Mouse (Mus musculus): ENCODE data around the gene Zfp180. TPM values are rescaled to one million over a fixed set of nuclear protein-coding genes. Genes with fewer than 3 reads are reported as not detected.
A peak's percentile ranks its signal among the peaks of the same experiment; 100 is the strongest.

Zfp180 gene
- polyA plus RNA-seq, 1 experiment from 2014 or later: 13.3 TPM

DNA sequence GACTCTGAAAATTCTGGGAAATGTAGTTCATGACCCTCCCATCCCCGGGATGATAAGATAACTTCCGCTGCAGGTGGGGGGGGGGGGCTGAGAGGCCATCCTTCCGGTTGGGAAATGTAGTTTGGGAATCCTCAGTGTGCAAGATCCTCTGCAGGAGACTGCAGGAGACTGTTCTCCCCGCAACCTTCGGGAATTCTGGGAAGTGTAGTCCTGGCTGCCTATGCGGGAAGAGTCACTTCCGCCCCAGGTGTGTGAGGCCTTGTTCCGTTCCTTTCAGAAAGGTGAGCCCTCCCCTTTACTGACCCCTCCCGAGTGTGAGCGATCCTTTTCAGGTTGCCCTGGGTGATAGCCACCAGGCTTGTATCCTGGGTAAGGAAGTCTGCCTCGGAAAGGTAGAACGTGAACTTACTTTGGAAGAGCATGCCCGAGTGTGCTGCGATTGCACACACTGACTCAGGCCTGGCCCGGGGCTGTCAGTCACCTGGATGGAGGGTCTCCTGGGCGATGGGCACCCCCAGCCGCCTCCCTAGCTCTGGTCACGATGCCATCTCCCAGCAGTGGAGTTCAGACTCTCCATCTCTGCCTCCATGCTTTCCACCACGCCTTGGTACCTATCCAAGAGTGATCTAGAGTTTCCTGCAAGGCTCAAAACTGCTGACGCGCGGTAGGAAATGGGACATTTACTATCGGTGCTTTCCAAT lies 30.6 kb downstream of the Zfp180 start, which contains the start of gene Zfp112:
Gene Zfp112, plus strand, starts transcription at position 159 of the 701 bp plus-strand sequence.
- H3K9ac ChIP-seq: peak within 1 kb of the TSS; percentile 61
- peaks cover 20% of the 10 kb centered on the region for H3K9me3 ChIP-seq (replicated peaks)
- no peaks in the 10 kb centered on the region for H3K27me3 ChIP-seq (replicated peaks)
- H3K4me2 ChIP-seq: peak within 1 kb of the TSS; percentile 78
- 6% methylated on average over 23 of the region's 23 CpGs for WGBS (ENCODE audit: insufficient replicate concordance)
- peaks cover 24% of the 10 kb centered on the region for H3K36me3 ChIP-seq
- ATAC-seq: peak; percentile 83
- peak within 1 kb of the TSS; percentile 61 for H3K4me3 ChIP-seq
- peak within 1 kb of the TSS; percentile 36; the same call in 1 of the 2 replicates for H3K27ac ChIP-seq
- peaks cover 24% of the 10 kb centered on the region for H3K4me1 ChIP-seq

GRCm38 (mm10) chr7:24113001-24113400 lies 31.3 kb downstream of the Zfp180 start:
- Histone ChIP-seq H3K4me1 (peaks cover 24% of the 10 kb centered on the region), H3K4me2 (peak overlapping the region; percentile 78), H3K9me3 (replicated peaks) (peaks cover 14% of the 10 kb centered on the region), H3K4me3 (peak overlapping the region; percentile 61), H3K27ac (peak overlapping the region; percentile 36; the same call in 1 of the 2 replicates), H3K9ac (peak overlapping the region; percentile 61; the same call in 1 of the 2 replicates), H3K36me3 (peaks cover 17% of the 10 kb centered on the region), H3K27me3 (replicated peaks) (no peaks in the 10 kb centered on the region)
- peak; percentile 63 for ATAC-seq
- WGBS (ENCODE audit: insufficient replicate concordance): 12% methylated on average over 12 of the region's 12 CpGs

DNA sequence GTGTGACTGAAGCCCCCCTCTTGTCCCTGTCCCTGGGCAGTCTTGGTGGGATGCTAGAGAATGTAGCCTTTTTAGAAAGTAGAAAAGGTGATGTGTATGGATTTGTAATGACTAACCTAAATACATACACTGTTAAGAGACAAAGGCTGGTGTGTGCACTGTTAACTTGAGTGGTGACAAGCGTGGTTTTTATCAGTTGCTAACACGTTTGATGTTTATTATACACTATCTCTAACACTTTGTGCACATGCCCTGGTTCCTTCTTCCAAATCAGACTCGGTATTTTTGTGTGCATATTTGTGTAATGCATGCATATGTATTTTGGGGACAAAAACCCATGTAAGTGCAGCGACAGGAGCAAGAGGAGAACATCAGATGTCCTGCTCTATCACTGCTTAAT lies 34.9 kb downstream of the Zfp180 start:
- no peak overlapping the region for H3K4me2 ChIP-seq
- peaks cover 24% of the 10 kb centered on the region for H3K4me1 ChIP-seq
- WGBS (ENCODE audit: insufficient replicate concordance): 45% methylated on average over 4 of the region's 4 CpGs
- no peak overlapping the region for H3K27ac ChIP-seq
- no peak for ATAC-seq
- H3K27me3 ChIP-seq (replicated peaks): no peaks in the 10 kb centered on the region
- no peaks in the 10 kb centered on the region for H3K9me3 ChIP-seq (replicated peaks)
- H3K36me3 ChIP-seq: no peaks in the 10 kb centered on the region
- H3K4me3 ChIP-seq: no peak overlapping the region
- no peak overlapping the region for H3K9ac ChIP-seq

DNA sequence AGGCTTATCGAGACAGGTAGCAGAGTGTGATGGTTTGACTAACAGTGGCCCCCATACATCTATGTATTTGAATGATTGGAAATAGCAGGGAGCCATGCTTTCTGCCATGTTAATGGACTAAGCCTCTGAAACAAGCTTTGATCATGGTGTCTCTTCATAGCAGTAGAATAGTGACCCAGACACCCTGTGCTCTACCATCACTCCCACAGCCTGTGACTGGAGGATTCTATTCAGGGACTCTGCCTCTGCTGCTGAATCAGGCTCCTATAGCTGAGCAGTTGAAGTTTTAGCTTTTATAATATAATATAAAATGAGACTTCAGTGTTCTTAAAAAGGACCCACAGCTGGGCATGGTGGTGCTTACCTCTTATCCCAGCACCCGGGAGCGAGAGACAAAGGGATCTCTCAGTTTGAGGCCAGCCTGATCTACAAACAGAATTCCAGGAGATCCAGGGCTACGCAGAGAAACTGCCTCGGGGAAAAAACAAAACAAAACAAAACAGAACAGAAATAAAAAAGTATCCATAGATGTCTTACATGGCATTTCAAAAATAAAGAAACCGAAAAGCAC lies 51.8 kb downstream of the Zfp180 start:
- Histone ChIP-seq H3K27me3 (replicated peaks) (no peaks in the 10 kb centered on the region), H3K27ac (no peak overlapping the region), H3K4me2 (peak overlapping the region; percentile 84), H3K9me3 (replicated peaks) (no peaks in the 10 kb centered on the region), H3K4me1 (peaks cover 17% of the 10 kb centered on the region), H3K36me3 (peaks cover 27% of the 10 kb centered on the region), H3K4me3 (peak overlapping the region; percentile 70), H3K9ac (peak overlapping the region; percentile 74)
- ATAC-seq: 0 out of 2 replicates have a peak, but pooled peaks have one; percentile 11
- 21% methylated on average over 6 of the region's 6 CpGs for WGBS (ENCODE audit: insufficient replicate concordance)

DNA sequence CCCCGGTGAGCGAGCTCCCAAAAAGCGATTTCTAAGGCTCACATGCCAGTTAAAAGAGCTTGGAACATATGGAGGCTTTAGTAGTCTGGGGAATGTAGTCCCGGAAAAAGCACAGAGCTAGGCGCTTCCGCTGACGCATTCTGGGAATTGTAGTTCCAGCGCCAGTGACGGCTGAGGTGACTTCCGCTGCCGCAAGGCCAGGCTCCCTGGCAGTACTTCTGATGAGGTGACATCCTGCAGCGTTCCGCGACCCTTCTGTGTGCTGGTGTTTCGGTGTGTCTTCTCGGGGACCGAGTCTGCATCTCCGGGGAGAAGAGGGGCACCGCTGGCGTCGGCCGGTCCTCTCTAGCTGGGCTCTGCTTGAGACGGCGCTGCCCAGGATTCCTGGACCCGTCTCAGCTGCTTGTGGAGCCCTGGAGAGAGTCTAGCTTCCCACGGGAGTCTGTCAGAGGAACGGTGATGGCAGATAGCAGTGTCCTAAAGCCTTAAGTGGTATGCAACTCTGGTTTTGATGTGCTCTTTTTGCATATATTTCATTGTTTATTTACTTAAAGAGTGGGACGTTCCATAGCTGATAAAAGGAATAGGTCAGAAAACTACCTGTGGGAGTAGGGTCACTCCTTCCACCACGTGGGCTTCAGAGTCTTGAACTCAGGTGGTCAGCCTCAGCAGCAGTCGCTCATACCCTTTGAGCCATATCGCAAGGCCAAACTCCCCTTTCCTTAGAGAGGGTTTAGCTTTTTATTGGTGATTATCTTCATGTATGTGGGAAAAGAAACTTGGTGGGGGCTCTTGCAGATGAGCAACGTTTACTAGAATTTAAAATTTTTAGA lies 52.5 kb downstream of the Zfp180 start, which contains the start of gene Zfp235:
Gene Zfp235, plus strand, starts transcription at position 174 of the 833 bp plus-strand sequence.
- ATAC-seq: peak; percentile 94
- Histone ChIP-seq H3K9me3 (replicated peaks) (no peaks in the 10 kb centered on the region), H3K4me2 (peak within 1 kb of the TSS; percentile 84), H3K4me3 (peak within 1 kb of the TSS; percentile 70), H3K9ac (peak within 1 kb of the TSS; percentile 74), H3K27me3 (replicated peaks) (no peaks in the 10 kb centered on the region), H3K36me3 (peaks cover 34% of the 10 kb centered on the region), H3K27ac (no peak within 1 kb of the TSS), H3K4me1 (peaks cover 17% of the 10 kb centered on the region)
- 5% methylated on average over 32 of the region's 32 CpGs for WGBS (ENCODE audit: insufficient replicate concordance)

- 51% methylated on average over 6 of the region's 6 CpGs for WGBS (ENCODE audit: insufficient replicate concordance)
- no peak for ATAC-seq
- Histone ChIP-seq H3K9ac (no peak overlapping the region), H3K4me1 (no peaks in the 10 kb centered on the region), H3K27ac (no peak overlapping the region), H3K9me3 (replicated peaks) (peaks cover 7% of the 10 kb centered on the region; the same call in 1 of the 2 replicates), H3K36me3 (peaks cover 44% of the 10 kb centered on the region), H3K27me3 (replicated peaks) (no peaks in the 10 kb centered on the region), H3K4me2 (no peak overlapping the region), H3K4me3 (no peak overlapping the region)
Measured at GRCm38 (mm10) chr7:24142566-24142965, 60.8 kb downstream of the Zfp180 start.

DNA sequence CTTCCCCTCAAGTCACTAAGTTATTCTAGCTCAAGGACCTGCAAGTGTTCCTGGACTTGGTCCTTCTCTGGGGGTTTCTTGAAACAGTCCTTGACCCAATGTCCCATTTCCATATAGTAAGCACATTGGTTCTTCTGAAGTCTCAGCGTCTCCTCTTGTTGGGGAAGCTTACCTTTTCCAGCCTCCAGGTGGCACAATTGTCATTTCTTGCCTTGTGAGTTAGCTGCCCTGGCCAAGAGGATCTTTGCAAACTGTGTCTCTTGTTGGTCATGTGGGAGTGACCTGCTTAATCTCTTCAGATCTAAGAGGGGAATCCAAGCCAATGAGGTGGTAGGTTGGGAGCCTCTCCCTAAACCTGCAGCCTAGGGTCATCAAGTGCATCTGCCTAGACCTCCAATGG lies 71.5 kb downstream of the Zfp180 start:
- no peak for ATAC-seq

More for the DNA sequence above, 71.5 kb downstream of the Zfp180 start:
- Histone ChIP-seq H3K9me3 (replicated peaks) (no peaks in the 10 kb centered on the region), H3K9ac (no peak overlapping the region), H3K27me3 (replicated peaks) (no peaks in the 10 kb centered on the region), H3K4me3 (no peak overlapping the region), H3K36me3 (no peaks in the 10 kb centered on the region), H3K27ac (no peak overlapping the region), H3K4me1 (no peaks in the 10 kb centered on the region), H3K4me2 (no peak overlapping the region)
- 12% methylated on average over 1 of the region's 1 CpGs for WGBS (ENCODE audit: insufficient replicate concordance)

Other genes starting within 250 kb of the Zfp180 start
- gene Vmn1r176, start 244.6 kb upstream of the Zfp180 start, polyA plus RNA-seq (2016; fragmentation: Nextera tagmentation; extraction: Ambion mirVana): not detected in 2 replicates
- gene Vmn1r177, start 215.5 kb upstream of the Zfp180 start, polyA plus RNA-seq (2016; fragmentation: Nextera tagmentation; extraction: Ambion mirVana): not detected in 2 replicates
- not detected in 2 replicates for gene Vmn1r178, start 189.9 kb upstream of the Zfp180 start, polyA plus RNA-seq (2016; fragmentation: Nextera tagmentation; extraction: Ambion mirVana)
- not detected in 2 replicates for gene Vmn1r179, start 154.9 kb upstream of the Zfp180 start, polyA plus RNA-seq (2016; fragmentation: Nextera tagmentation; extraction: Ambion mirVana)
- not detected in 2 replicates for gene Vmn1r180, start 131.3 kb upstream of the Zfp180 start, polyA plus RNA-seq (2016; fragmentation: Nextera tagmentation; extraction: Ambion mirVana)
- gene Vmn1r181, start 107.3 kb upstream of the Zfp180 start, polyA plus RNA-seq (2016; fragmentation: Nextera tagmentation; extraction: Ambion mirVana): not detected in 2 replicates
- gene V1rd19, start 80.2 kb upstream of the Zfp180 start, polyA plus RNA-seq (2016; fragmentation: Nextera tagmentation; extraction: Ambion mirVana): not detected in 2 replicates
- gene Vmn1r183, start 28.7 kb upstream of the Zfp180 start, polyA plus RNA-seq (2016; fragmentation: Nextera tagmentation; extraction: Ambion mirVana): not detected in 2 replicates
- 1.4 and 1.5 TPM in 2 replicates for gene Zfp112, start 30.4 kb downstream of the Zfp180 start, polyA plus RNA-seq (2016; fragmentation: Nextera tagmentation; extraction: Ambion mirVana)
- gene Zfp235, start 52.2 kb downstream of the Zfp180 start, polyA plus RNA-seq (2016; fragmentation: Nextera tagmentation; extraction: Ambion mirVana): 5.5 and 7.1 TPM in 2 replicates
- 1.4 and 1.5 TPM in 2 replicates for gene Zfp114, start 93.1 kb downstream of the Zfp180 start, polyA plus RNA-seq (2016; fragmentation: Nextera tagmentation; extraction: Ambion mirVana)
- 2.1 and 4.2 TPM in 2 replicates for gene Zfp111, start 129.5 kb downstream of the Zfp180 start, polyA plus RNA-seq (2016; fragmentation: Nextera tagmentation; extraction: Ambion mirVana)
- gene Zfp109, start 155.6 kb downstream of the Zfp180 start, polyA plus RNA-seq (2016; fragmentation: Nextera tagmentation; extraction: Ambion mirVana): 2.0 and 2.7 TPM in 2 replicates
- 0.48 and 0.56 TPM in 2 replicates for gene Zfp108, start 172.9 kb downstream of the Zfp180 start, polyA plus RNA-seq (2016; fragmentation: Nextera tagmentation; extraction: Ambion mirVana)
- 1.9 and 2.2 TPM in 2 replicates for gene Zfp93, start 188.5 kb downstream of the Zfp180 start, polyA plus RNA-seq (2016; fragmentation: Nextera tagmentation; extraction: Ambion mirVana)
- gene Zfp61, start 219.3 kb downstream of the Zfp180 start, polyA plus RNA-seq (2016; fragmentation: Nextera tagmentation; extraction: Ambion mirVana): 7.1 and 7.7 TPM in 2 replicates
- gene Zfp94, start 234.7 kb downstream of the Zfp180 start, polyA plus RNA-seq (2016; fragmentation: Nextera tagmentation; extraction: Ambion mirVana): 3.0 and 3.6 TPM in 2 replicates